Mouse (Mus musculus) large intestine, adult 2 months (tissue): ENCODE results near the gene Olfr1389. TPM values are rescaled to one million over a fixed set of nuclear protein-coding genes. Genes with fewer than 3 reads are reported as not detected.
A peak's percentile ranks its signal among the peaks of the same experiment; 100 is the strongest.
"Not testable (repeated sequence)": the region's sequence is repeated elsewhere in the genome, so short reads cannot be mapped to it uniquely, and the experiment has no call there.

Experiments
- DNase-seq: peaks from one replicate; pipeline ENCODE4 v3.0.0-alpha.2; 2012; ENCODE audit warnings: low read depth, low spot score
- WGBS: fragments of 180-500 bp; shearing (Covaris S2); methylation state at CpG from one replicate; pipeline ENCODE4 v1.1.7; 2018; 5-methylcytosine and 5-hydroxymethylcytosine counted together
- polyA plus RNA-seq: library from polyadenylated mRNA; depleted of rRNA; stranded (reverse); fragments of >200 nt; gene quantifications from 2 replicates; pipeline ENCODE4 v1.2.3, GENCODE M21; 2012; rRNA removed

Gene Olfr1389
- polyA plus RNA-seq: not detected in 2 replicates

GRCm38 (mm10) chr11:49422767-49423166, at the start of gene Olfr1389:
Gene Olfr1389, plus strand, starts transcription at chr11:49423067.
- WGBS: 85% methylated on average over 2 of the region's 2 CpGs
- DNase-seq: no peak

- no peak for DNase-seq
These were observed 39.7 kb upstream of the Olfr1389 start for GRCm38 (mm10) chr11:49383133-49383532.

GRCm38 (mm10) chr11:49386118-49386517, 36.7 kb upstream of the Olfr1389 start:
- DNase-seq: not testable (repeated sequence)
- 92% methylated on average over 7 of the region's 7 CpGs for WGBS

GRCm38 (mm10) chr11:49392707-49393106, 30.2 kb upstream of the Olfr1389 start:
- WGBS: 56% methylated on average over 1 of the region's 1 CpGs
- not testable (repeated sequence) for DNase-seq

- no peak for DNase-seq
- WGBS: 70% methylated on average over 3 of the region's 3 CpGs
These were observed 16.1 kb upstream of the Olfr1389 start for GRCm38 (mm10) chr11:49406784-49407183.

GRCm38 (mm10) chr11:49410540-49410939, 12.3 kb upstream of the Olfr1389 start:
- 15% methylated on average over 1 of the region's 1 CpGs for WGBS
- DNase-seq: peak; percentile 8

GRCm38 (mm10) chr11:49425257-49425927, 2.5 kb downstream of the Olfr1389 start:
- WGBS: 86% methylated on average over 1 of the region's 1 CpGs

GRCm38 (mm10) chr11:49429641-49430040, 6.8 kb downstream of the Olfr1389 start:
- WGBS: 79% methylated on average over 2 of the region's 2 CpGs
- no peak for DNase-seq

More at GRCm38 (mm10) chr11:49425257-49425927, 2.5 kb downstream of the Olfr1389 start:
- no peak for DNase-seq

GRCm38 (mm10) chr11:49436411-49436810, 13.5 kb downstream of the Olfr1389 start, which contains the start of gene Olfr1388:
Gene Olfr1388, plus strand, starts transcription at chr11:49436624.
- no peak for DNase-seq
- 31% methylated on average over 3 of the region's 3 CpGs for WGBS

GRCm38 (mm10) chr11:49455043-49455442, 32.2 kb downstream of the Olfr1389 start, which contains the start of gene Olfr1387:
Gene Olfr1387, plus strand, starts transcription at chr11:49455343.
- 63% methylated on average over 1 of the region's 1 CpGs for WGBS
- DNase-seq: no peak

GRCm38 (mm10) chr11:49464746-49465145, 41.9 kb downstream of the Olfr1389 start, which contains the start of gene Olfr1386:
Gene Olfr1386, plus strand, starts transcription at chr11:49465046.
- 63% methylated on average over 3 of the region's 3 CpGs for WGBS
- not testable (repeated sequence) for DNase-seq

Other genes with a start within 250 kb of the Olfr1389 start
- 0.10 and 0.30 TPM in 2 replicates for gene Btnl9, start 235.9 kb upstream of the Olfr1389 start, polyA plus RNA-seq
- 1.1 and 1.8 TPM in 2 replicates for gene Zfp62, start 219.8 kb upstream of the Olfr1389 start, polyA plus RNA-seq
- gene Mgat1, start 178.9 kb upstream of the Olfr1389 start, polyA plus RNA-seq: 120 and 150 TPM in 2 replicates
- 0.19 and 0.32 TPM in 2 replicates for gene Olfr1393, start 144.8 kb upstream of the Olfr1389 start, polyA plus RNA-seq
- gene Olfr1392, start 137.8 kb upstream of the Olfr1389 start, polyA plus RNA-seq: 0.18 and 0.29 TPM in 2 replicates
- not detected in 2 replicates for gene Olfr10, start 118.3 kb upstream of the Olfr1389 start, polyA plus RNA-seq
- gene Olfr1391, start 100.3 kb upstream of the Olfr1389 start, polyA plus RNA-seq: not detected in 2 replicates
- not detected in 2 replicates for gene Olfr1390, start 87.9 kb upstream of the Olfr1389 start, polyA plus RNA-seq
- 0.31 and 1.8 TPM in 2 replicates for gene Olfr1388, start 13.6 kb downstream of the Olfr1389 start, polyA plus RNA-seq
- gene Olfr1387, start 32.3 kb downstream of the Olfr1389 start, polyA plus RNA-seq: not detected in 2 replicates
- not detected in 2 replicates for gene Olfr1386, start 42.0 kb downstream of the Olfr1389 start, polyA plus RNA-seq
- not detected in 2 replicates for gene Olfr1385, start 66.0 kb downstream of the Olfr1389 start, polyA plus RNA-seq
- not detected in 2 replicates for gene Olfr1384, start 83.7 kb downstream of the Olfr1389 start, polyA plus RNA-seq
- not detected in 2 replicates for gene Olfr1383, start 96.6 kb downstream of the Olfr1389 start, polyA plus RNA-seq
- not detected in 2 replicates for gene Olfr1382, start 105.2 kb downstream of the Olfr1389 start, polyA plus RNA-seq
- gene Olfr1381, start 120.4 kb downstream of the Olfr1389 start, polyA plus RNA-seq: not detected in 2 replicates
- not detected in 2 replicates for gene Olfr1380, start 133.8 kb downstream of the Olfr1389 start, polyA plus RNA-seq
- gene Flt4, start 186.2 kb downstream of the Olfr1389 start, polyA plus RNA-seq: 4.8 and 7.3 TPM in 2 replicates
- 9.8 and 11.7 TPM in 2 replicates for gene Scgb3a1, start 240.5 kb downstream of the Olfr1389 start, polyA plus RNA-seq